Mouse (Mus musculus): ENCODE measurements around the gene Cetn4.

Gene Cetn4

GRCm38 (mm10) chr3:37302685-37303084, 9.8 kb downstream of the Cetn4 start:
- CTCF ChIA-PET, result no interaction called here

GRCm38 (mm10) chr3:37299470-37299869, 13.0 kb downstream of the Cetn4 start:
- CTCF ChIA-PET, result no interaction called here

GRCm38 (mm10) chr3:37292654-37293053, 19.9 kb downstream of the Cetn4 start:
- CTCF ChIA-PET, result no interaction called here

- CTCF ChIA-PET, result no interaction called here
Observed at GRCm38 (mm10) chr3:37291929-37292328, 20.6 kb downstream of the Cetn4 start.

GRCm38 (mm10) chr3:37290881-37291541, 21.5 kb downstream of the Cetn4 start:
- CTCF ChIA-PET, result no interaction called here

GRCm38 (mm10) chr3:37289237-37289636, 23.3 kb downstream of the Cetn4 start:
- CTCF ChIA-PET, result interaction anchor here (0.6 kb wide), 1 partner anchor 85 kb away, joined by 5 read pairs; no protein-coding TSS in a partner anchor

GRCm38 (mm10) chr3:37283234-37283633, 29.3 kb downstream of the Cetn4 start:
- CTCF ChIA-PET, result no interaction called here

- CTCF ChIA-PET, result no interaction called here
Observed at GRCm38 (mm10) chr3:37282299-37282922, 30.1 kb downstream of the Cetn4 start.

GRCm38 (mm10) chr3:37280871-37281270, 31.6 kb downstream of the Cetn4 start:
- CTCF ChIA-PET, result no interaction called here

- CTCF ChIA-PET, result interaction anchor here (0.7 to 1.0 kb wide), 2 partner anchors 10 to 305 kb away, joined by 3 to 26 read pairs; no protein-coding TSS in a partner anchor
Observed at GRCm38 (mm10) chr3:37280221-37280620, 32.3 kb downstream of the Cetn4 start.

GRCm38 (mm10) chr3:37274661-37275060, 37.8 kb downstream of the Cetn4 start:
- CTCF ChIA-PET, result no interaction called here

- CTCF ChIA-PET, result interaction anchor here (0.5 kb wide), 1 partner anchor 170 kb away, joined by 5 read pairs; no protein-coding TSS in a partner anchor
Observed at GRCm38 (mm10) chr3:37273092-37273491, 39.4 kb downstream of the Cetn4 start.

- CTCF ChIA-PET, result interaction anchor here (0.5 to 1.1 kb wide), 2 partner anchors 8 to 272 kb away, joined by 3 read pairs; no protein-coding TSS in a partner anchor
Observed at GRCm38 (mm10) chr3:37271209-37271608, 41.3 kb downstream of the Cetn4 start.

- CTCF ChIA-PET, result interaction anchor here (0.6 to 1.1 kb wide), 2 partner anchors 10 to 61 kb away, joined by 3 read pairs; no protein-coding TSS in a partner anchor
Observed at GRCm38 (mm10) chr3:37269926-37270325, 42.6 kb downstream of the Cetn4 start.

GRCm38 (mm10) chr3:37268338-37268737, 44.2 kb downstream of the Cetn4 start:
- CTCF ChIA-PET, result no interaction called here

- CTCF ChIA-PET, result no interaction called here
Observed at GRCm38 (mm10) chr3:37259331-37259999, 53.0 kb downstream of the Cetn4 start.

- CTCF ChIA-PET, result no interaction called here
Observed at GRCm38 (mm10) chr3:37257776-37258175, 54.7 kb downstream of the Cetn4 start.

Measured in spleen, embryonic (tissue).